ENCODE assay signal across 13 mouse cellular contexts in the genomic region with DNA sequence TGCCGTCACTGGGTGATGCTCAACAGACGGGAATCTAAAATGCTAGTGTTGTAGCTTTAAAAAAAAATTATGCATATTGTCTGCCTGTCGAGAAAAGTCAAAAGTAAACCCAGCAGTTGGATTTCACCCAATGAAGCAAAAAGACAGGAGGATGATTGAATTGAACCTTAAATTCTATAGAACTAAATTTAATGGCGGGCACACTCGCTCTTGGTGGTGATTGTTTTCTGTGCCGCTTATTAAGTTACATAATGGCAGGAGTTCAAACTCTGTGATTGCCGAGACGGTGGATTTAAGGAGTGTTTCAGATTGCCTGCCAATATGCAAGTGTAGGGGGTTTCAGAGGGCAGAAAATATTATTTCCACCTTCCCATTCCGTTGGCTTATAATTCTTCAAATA.
"Had no signal": no experiment of that assay in that cellular context is flagged by ENCODE, and none has a peak within 500 bp of the region (broad histone marks: within the 10 kb centered on the region; RNA-seq: fewer than 3 reads in every experiment).

No protein-coding gene starts in this region.

- H3K9me3 ChIP-seq: kidney, embryonic 15.5 days; limb, embryonic 12.5 days; liver, embryonic 13.5 days; lung, embryonic 15.5 days; midbrain, embryonic 12.5 days had no signal

- H3K4me1 ChIP-seq: liver, embryonic 13.5 days; megakaryocyte, embryonic 14.5 days had no signal

- H3K36me3 ChIP-seq: kidney, embryonic 15.5 days; limb, embryonic 12.5 days; liver, embryonic 13.5 days; lung, embryonic 15.5 days; midbrain, embryonic 12.5 days had no signal

- H3K27ac ChIP-seq: kidney, embryonic 15.5 days; limb, embryonic 12.5 days; liver, embryonic 13.5 days; lung, embryonic 15.5 days; macrophage; midbrain, embryonic 12.5 days; stomach, postnatal 0 days had no signal

- ATAC-seq: liver, postnatal 0 days had no signal

- H3K4me3 ChIP-seq: kidney, embryonic 15.5 days; limb, embryonic 12.5 days; liver, embryonic 13.5 days; lung, embryonic 15.5 days; megakaryocyte, embryonic 14.5 days; midbrain, embryonic 12.5 days had no signal

- H3K4me2 ChIP-seq: kidney, embryonic 15.5 days; limb, embryonic 12.5 days; liver, embryonic 13.5 days; lung, embryonic 15.5 days; midbrain, embryonic 12.5 days had no signal

- H3K27me3 ChIP-seq: kidney, embryonic 15.5 days; limb, embryonic 12.5 days; liver, embryonic 13.5 days; lung, embryonic 15.5 days; megakaryocyte, embryonic 14.5 days; midbrain, embryonic 12.5 days had no signal

- DNase-seq: kidney, postnatal 14 days; layer of hippocampus, postnatal 36 days; liver; liver, embryonic 13.5 days; liver, postnatal 0 days; lung, postnatal 14 days had no signal

- H3K9ac ChIP-seq: kidney, embryonic 15.5 days; limb, embryonic 12.5 days; liver, embryonic 13.5 days; liver, postnatal 0 days; lung, embryonic 15.5 days; midbrain, embryonic 12.5 days had no signal
